Mouse (Mus musculus) hindbrain, embryonic 16.5 days (tissue): ENCODE measurements around the gene Cdr2l. TPM values are rescaled to one million over a fixed set of nuclear protein-coding genes. Genes with fewer than 3 reads are reported as not detected.

Source experiments
- ATAC-seq: fragments of 200-750 bp; cut with Nextera tagmentation; 2 replicates; pipeline ENCODE4 v1.8.0; 2017; ENCODE audit warnings: moderate TSS enrichment, moderate library complexity
- H3K27ac ChIP-seq: fragments of 300-500 bp; sonication (generic); 2 replicates; pipeline ENCODE4 v1.5.1; 2014; ENCODE audit warnings: low read depth, mild to moderate bottlenecking, control low read depth, low read length, moderate library complexity
- H3K27me3 ChIP-seq: fragments of 300-500 bp; sonication (generic); replicated peaks from 2 replicates; pipeline ENCODE4 v1.6.1; 2014; ENCODE audit warnings: low read length; ENCODE audit not compliant: control insufficient read depth, insufficient read depth
- H3K36me3 ChIP-seq: fragments of 300-500 bp; sonication (generic); 2 replicates; pipeline ENCODE4 v1.6.1; 2014; ENCODE audit warnings: mild to moderate bottlenecking, low read length, moderate library complexity, mixed read lengths; ENCODE audit not compliant: control insufficient read depth, insufficient read depth
- H3K4me1 ChIP-seq: fragments of 300-500 bp; sonication (generic); 2 replicates; pipeline ENCODE4 v1.6.1; 2014; ENCODE audit warnings: low read depth, low read length; ENCODE audit not compliant: control insufficient read depth, insufficient read depth
- H3K4me2 ChIP-seq: fragments of 300-500 bp; sonication (generic); 2 replicates; pipeline ENCODE4 v1.6.1; 2014; ENCODE audit warnings: mild to moderate bottlenecking, low read length, control low read depth, moderate library complexity
- H3K4me3 ChIP-seq: fragments of 300-500 bp; sonication (generic); 2 replicates; pipeline ENCODE4 v1.5.1; 2014; ENCODE audit warnings: mild to moderate bottlenecking, low read length, control low read depth, moderate library complexity
- H3K9ac ChIP-seq: fragments of 300-500 bp; sonication (generic); 2 replicates; pipeline ENCODE4 v1.6.1; 2014; ENCODE audit warnings: low read depth, mild to moderate bottlenecking, control low read depth, low read length, moderate library complexity
- H3K9me3 ChIP-seq: fragments of 300-500 bp; sonication (generic); 2 replicates; pipeline ENCODE4 v1.6.1; 2014; ENCODE audit warnings: mild to moderate bottlenecking, low read length, moderate library complexity; ENCODE audit not compliant: control insufficient read depth
- WGBS: fragments of 180-500 bp; shearing (Covaris S2); extraction: QIAGEN DNeasy Blood & Tissue Kit; methylation state at CpG from one replicate; pipeline ENCODE4 v1.1.7; 2014; 5-methylcytosine and 5-hydroxymethylcytosine counted together
- polyA plus RNA-seq: library from polyadenylated mRNA; unstranded; fragments of >200 nt; fragmentation: Nextera tagmentation; extraction: Ambion mirVana; gene quantifications from 2 replicates; pipeline ENCODE4 v1.2.1, GENCODE M21; 2015

The Cdr2l gene
- polyA plus RNA-seq, 1 experiment from 2014 or later, result 16.1 TPM

GRCm38 (mm10) chr11:115391358-115391757, 9.6 kb downstream of the Cdr2l start:
- no peak overlapping the region for H3K9ac ChIP-seq
- H3K36me3 ChIP-seq, result peaks cover 30% of the 10 kb centered on the region
- H3K4me3 ChIP-seq, result no peak overlapping the region
- H3K4me2 ChIP-seq, result no peak overlapping the region
- ATAC-seq, result no peak
- H3K4me1 ChIP-seq, result no peaks in the 10 kb centered on the region
- no peaks in the 10 kb centered on the region for H3K27me3 ChIP-seq
- H3K27ac ChIP-seq, result no peak overlapping the region
- H3K9me3 ChIP-seq, result no peaks in the 10 kb centered on the region
- WGBS, result 89% methylated on average over 7 of the region's 7 CpGs

GRCm38 (mm10) chr11:115393721-115394325, 12.1 kb downstream of the Cdr2l start:
- WGBS, result 67% methylated on average over 33 of the region's 34 CpGs
- Histone ChIP-seq H3K4me1 (no peaks in the 10 kb centered on the region), H3K36me3 (peaks cover 30% of the 10 kb centered on the region), H3K27ac (no peak overlapping the region), H3K4me2 (no peak overlapping the region), H3K9ac (no peak overlapping the region; the same call in 1 of the 2 replicates), H3K27me3 (no peaks in the 10 kb centered on the region), H3K4me3 (no peak overlapping the region), H3K9me3 (no peaks in the 10 kb centered on the region)
- peak; percentile 37; the same call in 1 of the 2 replicates for ATAC-seq

GRCm38 (mm10) chr11:115398085-115398484, 16.4 kb downstream of the Cdr2l start:
- 80% methylated on average over 7 of the region's 7 CpGs for WGBS
- Histone ChIP-seq H3K9me3 (no peaks in the 10 kb centered on the region), H3K4me1 (peaks cover 8% of the 10 kb centered on the region), H3K9ac (no peak overlapping the region), H3K36me3 (peaks cover 13% of the 10 kb centered on the region), H3K27me3 (no peaks in the 10 kb centered on the region), H3K27ac (no peak overlapping the region), H3K4me3 (no peak overlapping the region), H3K4me2 (no peak overlapping the region)
- ATAC-seq, result no peak

GRCm38 (mm10) chr11:115400126-115400525, 18.4 kb downstream of the Cdr2l start:
- H3K27me3 ChIP-seq, result no peaks in the 10 kb centered on the region
- WGBS, result 72% methylated on average over 3 of the region's 3 CpGs
- H3K4me1 ChIP-seq, result peaks cover 19% of the 10 kb centered on the region
- ATAC-seq, result no peak
- peaks cover 6% of the 10 kb centered on the region for H3K36me3 ChIP-seq
- H3K4me3 ChIP-seq, result no peak overlapping the region
- H3K9ac ChIP-seq, result no peak overlapping the region
- no peak overlapping the region for H3K4me2 ChIP-seq
- H3K27ac ChIP-seq, result peak overlapping the region; percentile 53
- H3K9me3 ChIP-seq, result no peaks in the 10 kb centered on the region

GRCm38 (mm10) chr11:115400630-115401391, 19.1 kb downstream of the Cdr2l start:
- peaks cover under 1% of the 10 kb centered on the region; the same call in 1 of the 2 replicates for H3K36me3 ChIP-seq
- H3K9ac ChIP-seq, result peak overlapping the region; percentile 35; the same call in 1 of the 2 replicates
- H3K4me3 ChIP-seq, result no peak overlapping the region
- ATAC-seq, result no peak
- 33% methylated on average over 11 of the region's 11 CpGs for WGBS
- H3K27me3 ChIP-seq, result no peaks in the 10 kb centered on the region
- peak overlapping the region; percentile 53 for H3K27ac ChIP-seq
- H3K4me2 ChIP-seq, result peak overlapping the region; percentile 19; the same call in 1 of the 2 replicates
- peaks cover 20% of the 10 kb centered on the region for H3K4me1 ChIP-seq
- no peaks in the 10 kb centered on the region for H3K9me3 ChIP-seq

- no peaks in the 10 kb centered on the region for H3K27me3 ChIP-seq
- H3K9me3 ChIP-seq, result no peaks in the 10 kb centered on the region
- WGBS, result 3% methylated on average over 50 of the region's 50 CpGs
- peak; percentile 92 for ATAC-seq
- H3K4me3 ChIP-seq, result peak within 1 kb of the TSS; percentile 80
- peaks cover 20% of the 10 kb centered on the region for H3K4me1 ChIP-seq
- H3K27ac ChIP-seq, result peak within 1 kb of the TSS; percentile 93
- peak within 1 kb of the TSS; percentile 89 for H3K4me2 ChIP-seq
- 0 out of 2 replicates have a peak, but pooled peaks cover 3% of the 10 kb centered on the region for H3K36me3 ChIP-seq
- peak within 1 kb of the TSS; percentile 94 for H3K9ac ChIP-seq
These were observed 21.8 kb downstream of the Cdr2l start, which contains the start of gene Mrpl58 for GRCm38 (mm10) chr11:115403338-115404124. TSS of gene Mrpl58 (plus strand) at chr11:115403752.

GRCm38 (mm10) chr11:115405723-115406122, 24.0 kb downstream of the Cdr2l start:
- ATAC-seq, result no peak
- H3K4me2 ChIP-seq, result no peak overlapping the region
- WGBS, result 96% methylated on average over 6 of the region's 6 CpGs
- H3K9me3 ChIP-seq, result no peaks in the 10 kb centered on the region
- H3K9ac ChIP-seq, result no peak overlapping the region
- H3K27ac ChIP-seq, result no peak overlapping the region
- H3K27me3 ChIP-seq, result no peaks in the 10 kb centered on the region
- no peak overlapping the region for H3K4me3 ChIP-seq
- peaks cover 7% of the 10 kb centered on the region; the same call in 1 of the 2 replicates for H3K36me3 ChIP-seq
- peaks cover 19% of the 10 kb centered on the region for H3K4me1 ChIP-seq

GRCm38 (mm10) chr11:115406858-115407401, 25.2 kb downstream of the Cdr2l start:
- Histone ChIP-seq H3K27me3 (no peaks in the 10 kb centered on the region), H3K4me2 (no peak overlapping the region), H3K4me1 (peaks cover 18% of the 10 kb centered on the region), H3K9me3 (no peaks in the 10 kb centered on the region), H3K4me3 (no peak overlapping the region), H3K27ac (no peak overlapping the region), H3K9ac (no peak overlapping the region), H3K36me3 (peaks cover 8% of the 10 kb centered on the region; the same call in 1 of the 2 replicates)
- no peak for ATAC-seq
- 95% methylated on average over 17 of the region's 17 CpGs for WGBS
